Mouse (Mus musculus) retina, postnatal 1 day (tissue): Measurements from ENCODE around the gene Tmem176b.
"Not testable (repeated sequence)": the region's sequence is repeated elsewhere in the genome, so short reads cannot be mapped to it uniquely, and the experiment has no call there.

Source experiments
- DNase-seq: peaks from one replicate; pipeline ENCODE4 v3.0.0-alpha.2; 2012

Gene Tmem176b

GRCm38 (mm10) chr6:48840371-48840969, 826 bp downstream of the Tmem176b start, which contains the start of gene Tmem176a:
Gene Tmem176a (plus strand): TSS chr6:48840919.
- peak; percentile 84 for DNase-seq

- DNase-seq, result no peak
Observed at GRCm38 (mm10) chr6:48838321-48839080, 2.8 kb downstream of the Tmem176b start.

DNA sequence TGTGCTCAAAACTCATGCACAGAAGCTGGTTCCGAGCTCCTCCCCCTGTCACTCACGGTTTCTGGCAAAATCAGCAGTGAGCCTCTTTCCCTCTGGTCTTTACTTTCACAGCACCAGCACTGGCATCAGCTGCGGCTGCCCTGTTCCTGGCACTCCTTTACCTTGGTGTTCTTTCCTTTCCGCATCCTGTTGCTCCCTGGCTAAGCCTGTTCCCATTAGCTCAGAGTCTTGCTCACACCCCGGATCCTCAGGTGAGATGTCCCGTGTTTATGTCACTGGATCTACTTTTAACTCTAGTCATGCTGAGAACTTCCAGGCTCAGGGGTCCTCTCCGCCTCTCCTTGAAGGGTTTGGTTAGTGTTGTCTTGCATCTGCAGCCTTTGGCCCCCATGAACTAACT, 3.8 kb downstream of the Tmem176b start:
- no peak for DNase-seq

- no peak for DNase-seq
Observed at GRCm38 (mm10) chr6:48836146-48836545, 5.2 kb downstream of the Tmem176b start.

- no peak for DNase-seq
Observed at GRCm38 (mm10) chr6:48835241-48835640, 6.1 kb downstream of the Tmem176b start.

DNA sequence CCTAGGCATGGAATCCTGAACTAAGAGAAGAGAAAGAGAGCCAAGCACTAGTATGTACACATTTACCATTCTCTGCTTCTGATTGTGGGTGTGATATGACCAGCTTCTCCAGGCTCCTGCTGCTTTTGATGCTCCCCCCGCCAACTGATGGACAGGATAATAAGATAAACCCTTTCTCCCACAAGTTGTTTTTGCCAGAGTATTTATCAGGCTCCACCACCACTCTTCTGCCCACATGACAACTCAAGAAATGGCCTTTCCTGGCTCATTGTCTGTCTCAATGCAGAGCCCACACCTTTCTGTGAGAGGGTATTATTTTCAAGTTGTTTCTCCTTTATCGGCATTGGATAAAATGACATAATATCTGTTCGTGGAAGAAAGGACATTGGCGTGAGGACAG, 7.8 kb downstream of the Tmem176b start:
- no peak for DNase-seq

GRCm38 (mm10) chr6:48832426-48832825, 8.9 kb downstream of the Tmem176b start:
- no peak for DNase-seq

DNA sequence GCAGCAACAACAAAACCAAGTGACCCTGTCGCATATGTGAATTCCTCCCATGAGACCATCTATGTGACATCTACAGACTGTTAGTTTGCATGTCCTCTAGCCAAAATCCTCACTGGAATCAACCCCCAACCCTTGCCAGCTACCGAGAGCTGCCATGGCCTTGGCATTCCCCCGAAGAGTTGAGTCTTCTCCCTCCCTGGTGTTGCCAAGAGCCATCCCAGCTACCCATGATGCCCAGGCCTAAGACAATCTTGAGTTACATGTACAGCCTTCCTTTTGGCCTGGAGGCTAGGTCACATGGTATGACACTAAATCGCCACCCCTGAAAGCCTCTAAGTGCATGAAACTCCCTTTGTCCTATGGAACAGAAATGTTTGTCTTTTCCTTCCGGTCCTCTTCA, 10.2 kb downstream of the Tmem176b start:
- no peak for DNase-seq

DNA sequence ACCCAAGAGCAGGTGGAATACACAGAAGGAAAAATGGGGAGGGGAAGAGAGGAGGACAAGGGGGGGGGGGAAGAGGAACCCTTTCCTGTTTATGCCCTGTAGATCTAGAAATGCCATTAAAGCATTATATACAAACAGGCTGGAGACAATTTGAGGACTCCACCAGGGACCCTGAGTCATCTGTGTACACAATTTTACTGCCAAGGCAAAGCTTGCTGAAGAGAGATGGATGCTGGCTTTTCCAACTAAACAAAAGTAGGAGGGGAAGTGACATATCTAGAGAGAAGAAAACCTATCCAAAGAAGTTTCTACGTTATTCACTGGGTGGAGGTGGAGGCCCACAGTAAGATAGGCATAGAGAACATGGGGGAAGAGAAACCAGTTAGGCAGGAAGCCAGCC, 11.1 kb downstream of the Tmem176b start:
- DNase-seq, result no peak

GRCm38 (mm10) chr6:48829651-48830050, 11.6 kb downstream of the Tmem176b start:
- no peak for DNase-seq

- no peak for DNase-seq
Observed at GRCm38 (mm10) chr6:48828976-48829375, 12.3 kb downstream of the Tmem176b start.

DNA sequence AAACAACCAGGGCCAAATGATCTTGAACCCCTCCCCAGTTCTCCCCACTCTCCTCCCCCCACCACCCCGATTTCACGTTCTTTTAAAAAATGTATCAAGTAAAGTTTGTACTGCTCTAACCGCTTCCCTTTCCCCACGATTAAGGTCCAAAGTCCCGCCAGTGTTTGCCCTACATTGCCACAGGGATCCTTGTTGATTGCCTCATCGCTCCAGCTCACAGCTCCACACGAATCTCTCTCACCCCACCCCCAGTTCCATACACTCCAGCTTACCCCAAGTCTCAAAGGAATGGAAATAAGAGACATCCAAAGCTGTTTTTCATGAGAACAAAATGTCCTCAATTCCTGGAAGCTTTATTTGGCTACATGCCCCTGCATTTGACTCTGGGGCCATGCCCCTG, 16.3 kb downstream of the Tmem176b start:
- no peak for DNase-seq

DNA sequence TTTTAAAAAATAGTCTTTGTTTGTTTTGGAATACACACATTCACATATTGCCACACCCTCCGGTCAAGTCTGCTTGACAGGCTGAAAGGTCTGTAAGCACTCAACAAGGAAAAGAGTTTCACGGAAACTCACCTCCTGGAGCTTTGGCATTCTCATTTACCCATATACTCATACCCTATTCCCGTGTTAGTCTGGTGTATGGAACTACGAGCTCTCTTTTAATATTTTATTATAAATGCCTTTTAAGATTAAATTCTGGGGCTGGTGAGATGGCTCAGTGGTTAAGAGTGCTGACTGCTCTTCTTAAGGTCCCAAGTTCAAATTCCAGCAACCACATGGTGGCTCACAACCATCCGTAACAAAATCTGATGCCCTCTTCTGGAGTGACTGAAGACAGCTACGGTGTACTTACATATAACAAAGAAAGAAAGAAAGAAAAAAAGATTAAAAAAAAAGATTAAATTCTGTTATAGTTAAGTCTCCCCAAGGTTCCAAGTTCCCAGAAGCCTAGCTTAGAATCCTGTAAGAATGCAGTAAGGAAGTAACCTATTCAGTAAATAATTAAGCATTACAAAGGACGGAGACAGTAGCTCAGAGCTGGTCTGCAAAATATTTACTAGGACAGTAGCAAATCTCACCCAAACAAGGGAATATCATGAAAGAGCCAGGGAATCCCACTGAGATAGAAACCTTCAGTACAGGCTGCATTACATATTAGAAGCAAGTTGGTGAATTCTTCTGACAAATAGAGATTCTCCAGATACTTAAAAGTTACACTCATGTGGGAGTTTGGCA, 19.1 kb downstream of the Tmem176b start:
- DNase-seq, result not testable (repeated sequence)

DNA sequence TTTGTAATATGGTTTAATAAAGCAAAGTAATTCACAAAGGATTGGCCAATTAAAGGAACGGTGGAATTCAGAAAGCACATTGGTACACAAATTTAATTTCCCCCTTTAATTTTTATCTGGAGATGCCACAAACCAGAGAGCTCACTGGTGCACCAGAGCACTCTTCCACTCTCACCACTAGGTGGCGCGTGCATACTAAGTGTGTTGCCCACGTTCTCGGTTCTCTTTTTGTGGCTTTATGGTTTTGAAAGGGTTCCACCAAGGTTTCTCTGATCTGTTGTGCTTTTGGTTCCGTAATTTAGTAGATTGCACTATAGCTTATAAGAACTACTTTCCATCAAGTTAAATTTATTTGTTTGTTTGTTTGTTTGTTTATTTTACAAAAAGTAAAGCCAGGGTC, 23.5 kb downstream of the Tmem176b start:
- peak; percentile 86 for DNase-seq

- DNase-seq, result no peak
Observed at GRCm38 (mm10) chr6:48815013-48815412, 26.3 kb downstream of the Tmem176b start.

DNA sequence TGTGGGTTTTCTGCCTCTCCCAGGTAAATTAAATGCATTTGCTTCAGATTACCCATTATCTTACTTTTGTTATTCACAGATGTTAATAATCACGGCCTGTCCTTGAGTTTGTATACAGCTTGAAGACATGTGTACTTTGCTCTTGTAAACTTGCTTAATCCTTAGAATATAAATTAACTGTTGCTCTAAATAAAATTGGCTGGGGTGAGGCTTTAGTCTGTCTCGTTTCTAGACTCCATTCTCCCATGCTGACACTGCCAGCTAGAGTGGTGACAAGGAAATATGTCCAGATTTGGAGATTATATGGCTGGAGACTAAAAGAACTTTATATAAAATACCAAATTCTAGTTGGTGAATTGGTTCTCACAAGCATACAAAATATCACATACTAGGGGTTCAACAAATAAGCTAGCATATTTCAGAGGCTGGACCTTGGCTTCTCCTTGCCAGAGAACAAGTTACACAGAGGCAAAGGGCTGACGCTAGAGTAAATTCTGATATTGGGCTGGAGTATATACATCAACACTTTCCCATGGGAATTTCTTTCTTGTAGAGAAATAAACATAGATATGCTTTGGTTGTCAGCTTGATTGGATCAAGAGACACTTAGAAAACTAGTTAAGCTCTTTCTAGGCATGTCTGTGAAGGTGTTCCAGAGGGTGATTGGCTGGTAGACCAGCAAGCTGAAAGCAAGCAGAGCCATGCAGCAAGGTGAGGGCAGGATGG, 31.6 kb downstream of the Tmem176b start:
- no peak for DNase-seq

GRCm38 (mm10) chr6:48806746-48807145, 34.5 kb downstream of the Tmem176b start:
- DNase-seq, result no peak

- no peak for DNase-seq
Observed at GRCm38 (mm10) chr6:48804346-48804745, 37.0 kb downstream of the Tmem176b start.

GRCm38 (mm10) chr6:48803406-48804051, 37.8 kb downstream of the Tmem176b start:
- DNase-seq, result no peak

DNA sequence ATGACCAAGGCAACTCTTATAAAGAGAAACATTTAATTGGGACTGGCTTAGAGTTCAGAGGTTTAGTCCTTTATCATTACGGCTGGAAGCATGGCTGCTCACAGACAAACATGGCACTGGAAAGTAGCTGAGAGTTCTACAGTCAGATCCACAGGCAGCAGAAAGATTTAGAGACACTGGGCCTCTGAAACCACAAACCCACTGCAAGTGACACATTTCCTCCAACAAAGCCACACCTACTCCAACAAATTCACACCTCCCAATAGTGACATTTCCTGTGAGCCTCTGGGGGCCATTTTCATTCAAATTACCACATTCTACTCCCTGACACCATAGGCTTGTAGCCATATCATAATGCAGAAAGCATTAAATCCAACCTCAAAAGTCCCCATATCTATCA, 39.4 kb downstream of the Tmem176b start:
- no peak for DNase-seq

GRCm38 (mm10) chr6:48787867-48788266, 53.4 kb downstream of the Tmem176b start:
- DNase-seq, result no peak

- DNase-seq, result no peak
Observed at GRCm38 (mm10) chr6:48785601-48786000, 55.7 kb downstream of the Tmem176b start.

GRCm38 (mm10) chr6:48785189-48785588, 56.1 kb downstream of the Tmem176b start:
- no peak for DNase-seq
